Mouse (Mus musculus) intestine, embryonic 16.5 days (tissue): ENCODE measurements around the gene Coasy. TPM values are rescaled to one million over a fixed set of nuclear protein-coding genes. Genes with fewer than 3 reads are reported as not detected.

ENCODE experiments used
- ATAC-seq: fragments of 200-750 bp; cut with Nextera tagmentation; 2 replicates; pipeline ENCODE4 v1.8.0; 2017; ENCODE audit warnings: moderate TSS enrichment, moderate library complexity
- H3K27ac ChIP-seq: fragments of 300-500 bp; sonication (generic); 2 replicates; pipeline ENCODE4 v1.5.1; 2014; ENCODE audit warnings: mild to moderate bottlenecking, low read length
- H3K27me3 ChIP-seq: fragments of 300-500 bp; sonication (generic); replicated peaks from 2 replicates; pipeline ENCODE4 v1.6.1; 2014; ENCODE audit warnings: low read length, control low read depth, mixed read lengths; ENCODE audit not compliant: control insufficient read depth, insufficient read depth
- H3K36me3 ChIP-seq: fragments of 300-500 bp; sonication (generic); 2 replicates; pipeline ENCODE4 v1.6.1; 2014; ENCODE audit warnings: low read length, control low read depth; ENCODE audit not compliant: control insufficient read depth, insufficient read depth
- H3K4me1 ChIP-seq: fragments of 300-500 bp; sonication (generic); 2 replicates; pipeline ENCODE4 v1.6.1; 2014; ENCODE audit warnings: low read length, control low read depth, mixed read lengths; ENCODE audit not compliant: control insufficient read depth, insufficient read depth
- H3K4me2 ChIP-seq: fragments of 300-500 bp; sonication (generic); 2 replicates; pipeline ENCODE4 v1.6.1; 2014; ENCODE audit warnings: low read depth, low read length, control low read depth
- H3K4me3 ChIP-seq: fragments of 300-500 bp; sonication (generic); 2 replicates; pipeline ENCODE4 v1.5.1; 2014; ENCODE audit warnings: mild to moderate bottlenecking, low read length
- H3K9ac ChIP-seq: fragments of 300-500 bp; sonication (generic); 2 replicates; pipeline ENCODE4 v1.6.1; 2014; ENCODE audit warnings: low read depth, low read length
- H3K9me3 ChIP-seq: fragments of 300-500 bp; sonication (generic); 2 replicates; pipeline ENCODE4 v1.6.1; 2016; ENCODE audit warnings: low read length, control low read depth; ENCODE audit not compliant: control insufficient read depth
- WGBS: fragments of 180-500 bp; shearing (Covaris S2); extraction: QIAGEN DNeasy Blood & Tissue Kit; methylation state at CpG from one replicate; pipeline ENCODE4 v1.1.7; 2014; 5-methylcytosine and 5-hydroxymethylcytosine counted together
- polyA plus RNA-seq: library from polyadenylated mRNA; unstranded; fragments of >200 nt; fragmentation: Nextera tagmentation; extraction: Ambion mirVana; gene quantifications from 2 replicates; pipeline ENCODE4 v1.2.1, GENCODE M21; 2015

Coasy gene
- 44.4 and 47.1 TPM in 2 replicates for polyA plus RNA-seq

- H3K4me3 ChIP-seq, result peak within 1 kb of the TSS; percentile 89
- peaks cover 33% of the 10 kb centered on the region for H3K27me3 ChIP-seq
- H3K27ac ChIP-seq, result peak within 1 kb of the TSS; percentile 88
- no peaks in the 10 kb centered on the region for H3K9me3 ChIP-seq
- peak; percentile 90 for ATAC-seq
- peak within 1 kb of the TSS; percentile 93 for H3K9ac ChIP-seq
- H3K36me3 ChIP-seq, result no peaks in the 10 kb centered on the region; the same call in 1 of the 2 replicates
- WGBS, result under 1% methylated on average over 51 of the region's 51 CpGs
- peaks cover 30% of the 10 kb centered on the region for H3K4me1 ChIP-seq
- peak within 1 kb of the TSS; percentile 96 for H3K4me2 ChIP-seq
These were observed at the start of gene Coasy for GRCm38 (mm10) chr11:101082208-101083082. Coasy (plus strand) TSS chr11:101082565.

DNA sequence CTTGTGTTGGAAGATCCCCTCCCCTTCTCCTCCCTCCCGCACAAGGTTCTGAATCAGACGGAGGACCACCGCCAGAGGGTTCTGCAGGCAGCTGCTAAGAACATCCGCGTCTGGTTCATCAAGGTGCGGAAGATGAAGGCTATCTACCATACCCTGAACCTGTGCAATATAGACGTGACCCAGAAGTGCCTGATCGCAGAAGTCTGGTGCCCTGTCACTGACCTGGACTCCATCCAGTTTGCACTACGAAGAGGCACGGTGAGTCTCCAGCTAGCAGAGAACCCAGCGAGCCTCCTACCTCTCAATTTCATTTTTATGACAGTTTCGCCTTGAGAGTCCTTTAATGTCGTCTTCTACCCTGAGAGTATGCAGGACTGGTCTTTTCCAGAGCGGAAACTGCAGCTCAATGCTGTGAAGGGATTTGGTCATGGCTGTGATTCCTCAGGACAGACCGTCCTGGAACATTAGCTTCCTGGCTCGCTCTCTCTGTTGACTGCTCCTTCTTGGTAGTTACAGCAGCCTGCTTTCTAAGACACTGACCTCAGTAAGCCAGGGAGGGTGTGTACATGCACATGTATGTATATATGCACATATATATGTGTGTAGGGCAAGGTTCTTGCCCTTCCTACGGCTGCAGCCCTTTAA, 48.4 kb upstream of the Coasy start:
- Histone ChIP-seq H3K4me1 (0 out of 2 replicates have a peak, but pooled peaks cover 4% of the 10 kb centered on the region), H3K36me3 (no peaks in the 10 kb centered on the region; the same call in 1 of the 2 replicates), H3K27me3 (no peaks in the 10 kb centered on the region), H3K9me3 (no peaks in the 10 kb centered on the region), H3K4me3 (no peak overlapping the region), H3K4me2 (no peak overlapping the region), H3K27ac (no peak overlapping the region), H3K9ac (no peak overlapping the region)
- WGBS, result 95% methylated on average over 17 of the region's 17 CpGs
- ATAC-seq, result no peak

GRCm38 (mm10) chr11:101034614-101035327, 47.6 kb upstream of the Coasy start:
- no peaks in the 10 kb centered on the region for H3K27me3 ChIP-seq
- 0 out of 2 replicates have a peak, but pooled peaks cover 4% of the 10 kb centered on the region for H3K4me1 ChIP-seq
- H3K36me3 ChIP-seq, result no peaks in the 10 kb centered on the region; the same call in 1 of the 2 replicates
- H3K9ac ChIP-seq, result no peak overlapping the region
- no peak overlapping the region for H3K4me3 ChIP-seq
- no peak overlapping the region for H3K27ac ChIP-seq
- 95% methylated on average over 8 of the region's 8 CpGs for WGBS
- no peaks in the 10 kb centered on the region for H3K9me3 ChIP-seq
- no peak for ATAC-seq
- no peak overlapping the region for H3K4me2 ChIP-seq

GRCm38 (mm10) chr11:101035328-101035695, 47.1 kb upstream of the Coasy start:
- 92% methylated on average over 4 of the region's 4 CpGs for WGBS
- Histone ChIP-seq H3K9me3 (no peaks in the 10 kb centered on the region), H3K4me2 (no peak overlapping the region), H3K4me3 (no peak overlapping the region), H3K27ac (no peak overlapping the region), H3K36me3 (peaks cover 3% of the 10 kb centered on the region), H3K4me1 (0 out of 2 replicates have a peak, but pooled peaks cover 2% of the 10 kb centered on the region), H3K9ac (no peak overlapping the region), H3K27me3 (no peaks in the 10 kb centered on the region)
- ATAC-seq, result no peak

GRCm38 (mm10) chr11:101037795-101038194, 44.6 kb upstream of the Coasy start:
- H3K9ac ChIP-seq, result no peak overlapping the region
- H3K4me2 ChIP-seq, result no peak overlapping the region
- H3K36me3 ChIP-seq, result peaks cover 4% of the 10 kb centered on the region
- H3K9me3 ChIP-seq, result no peaks in the 10 kb centered on the region
- 79% methylated on average over 10 of the region's 10 CpGs for WGBS
- no peak overlapping the region for H3K4me3 ChIP-seq
- no peaks in the 10 kb centered on the region for H3K4me1 ChIP-seq
- H3K27ac ChIP-seq, result no peak overlapping the region
- no peak for ATAC-seq
- H3K27me3 ChIP-seq, result no peaks in the 10 kb centered on the region

GRCm38 (mm10) chr11:101045826-101046225, 36.5 kb upstream of the Coasy start:
- Histone ChIP-seq H3K36me3 (peaks cover 10% of the 10 kb centered on the region; the same call in 1 of the 2 replicates), H3K4me1 (no peaks in the 10 kb centered on the region), H3K4me2 (no peak overlapping the region), H3K27ac (no peak overlapping the region), H3K27me3 (no peaks in the 10 kb centered on the region), H3K9ac (no peak overlapping the region), H3K4me3 (no peak overlapping the region), H3K9me3 (no peaks in the 10 kb centered on the region)
- 87% methylated on average over 4 of the region's 4 CpGs for WGBS
- no peak for ATAC-seq

GRCm38 (mm10) chr11:101046440-101046839, 35.9 kb upstream of the Coasy start:
- 55% methylated on average over 9 of the region's 9 CpGs for WGBS
- no peak for ATAC-seq
- H3K9ac ChIP-seq, result no peak overlapping the region
- no peaks in the 10 kb centered on the region for H3K27me3 ChIP-seq
- H3K9me3 ChIP-seq, result no peaks in the 10 kb centered on the region
- no peak overlapping the region for H3K27ac ChIP-seq
- H3K4me3 ChIP-seq, result no peak overlapping the region
- no peak overlapping the region for H3K4me2 ChIP-seq
- no peaks in the 10 kb centered on the region for H3K4me1 ChIP-seq
- H3K36me3 ChIP-seq, result peaks cover 10% of the 10 kb centered on the region; the same call in 1 of the 2 replicates

DNA sequence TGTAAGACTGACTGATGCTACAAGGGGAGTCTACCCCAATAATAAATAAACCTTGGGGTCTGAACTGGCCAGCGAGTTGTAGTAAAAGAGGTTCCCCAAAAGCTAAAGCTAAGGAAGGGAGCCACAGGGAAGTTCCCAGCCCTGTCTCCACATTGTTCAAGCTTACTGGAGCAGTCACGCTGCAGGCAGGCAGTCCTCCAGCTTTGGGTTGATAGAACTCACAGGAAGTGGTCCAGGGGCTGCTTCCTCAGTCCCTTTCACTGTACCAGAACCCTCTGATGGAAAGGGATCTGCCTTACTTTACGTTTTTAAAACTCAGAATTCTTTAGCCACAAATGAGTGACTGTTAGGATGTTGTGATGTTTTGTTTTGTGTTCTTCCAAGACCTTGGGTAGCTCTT, 34.9 kb upstream of the Coasy start:
- Histone ChIP-seq H3K4me2 (no peak overlapping the region), H3K4me3 (no peak overlapping the region), H3K36me3 (peaks cover 10% of the 10 kb centered on the region; the same call in 1 of the 2 replicates), H3K9ac (no peak overlapping the region), H3K27me3 (no peaks in the 10 kb centered on the region), H3K9me3 (no peaks in the 10 kb centered on the region), H3K4me1 (no peaks in the 10 kb centered on the region), H3K27ac (no peak overlapping the region)
- ATAC-seq, result no peak
- WGBS, result 74% methylated on average over 3 of the region's 3 CpGs

DNA sequence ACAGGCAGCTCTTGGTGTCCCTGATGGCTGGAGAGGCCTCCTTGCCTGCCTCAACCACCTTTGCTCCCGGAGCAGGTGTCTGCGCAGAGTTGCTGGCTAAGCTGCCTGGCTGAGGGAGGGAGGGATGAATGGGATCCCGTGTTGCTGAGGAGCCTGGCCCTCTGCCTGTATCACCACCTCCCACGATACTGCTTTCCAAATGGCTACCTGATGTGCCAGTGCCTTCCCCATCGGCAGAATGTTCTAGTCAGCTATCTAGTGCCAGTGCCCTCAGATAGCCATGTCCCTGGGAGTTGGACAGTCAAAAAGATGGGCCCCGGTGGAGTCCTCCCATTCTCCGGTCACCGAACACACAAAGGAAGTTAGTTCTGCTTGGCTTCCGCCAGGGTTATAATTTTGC, 32.0 kb upstream of the Coasy start:
- no peak overlapping the region for H3K4me3 ChIP-seq
- no peak overlapping the region for H3K4me2 ChIP-seq
- H3K36me3 ChIP-seq, result peaks cover 3% of the 10 kb centered on the region; the same call in 1 of the 2 replicates
- no peak for ATAC-seq
- no peaks in the 10 kb centered on the region for H3K27me3 ChIP-seq
- WGBS, result 88% methylated on average over 9 of the region's 9 CpGs
- H3K4me1 ChIP-seq, result peaks cover 6% of the 10 kb centered on the region
- no peak overlapping the region for H3K9ac ChIP-seq
- H3K9me3 ChIP-seq, result no peaks in the 10 kb centered on the region
- no peak overlapping the region for H3K27ac ChIP-seq
